Mouse (Mus musculus): ENCODE data around the gene Xrcc5. TPM values are rescaled to one million over a fixed set of nuclear protein-coding genes. Genes with fewer than 3 reads are reported as not detected.
A peak's percentile ranks its signal among the peaks of the same experiment; 100 is the strongest.

Xrcc5 gene
- polyA plus RNA-seq, 1 experiment from 2014 or later, result 23.8 TPM

- no peak overlapping the region for H3K27ac ChIP-seq (ENCODE audit: low read length)
- H3K4me1 ChIP-seq (replicated peaks; ENCODE audit: control insufficient read depth, insufficient read depth, low read length), result no peaks in the 10 kb centered on the region
- WGBS, result 95% methylated on average over 11 of the region's 11 CpGs
- no peak overlapping the region for H3K9ac ChIP-seq (replicated peaks; ENCODE audit: low read depth, low read length)
- H3K4me3 ChIP-seq (replicated peaks; ENCODE audit: low read length), result no peak overlapping the region
- ATAC-seq, result no peak
- no peaks in the 10 kb centered on the region for H3K27me3 ChIP-seq (replicated peaks; ENCODE audit: control insufficient read depth, insufficient read depth, low read length)
- H3K4me2 ChIP-seq (ENCODE audit: low read length), result no peak overlapping the region
- H3K36me3 ChIP-seq (ENCODE audit: control insufficient read depth, insufficient read depth), result peaks cover 6% of the 10 kb centered on the region
- H3K9me3 ChIP-seq (ENCODE audit: control insufficient read depth, low read length), result no peaks in the 10 kb centered on the region
Measured at GRCm38 (mm10) chr1:72334807-72335206, 27.6 kb downstream of the Xrcc5 start.

GRCm38 (mm10) chr1:72336780-72337179, 29.6 kb downstream of the Xrcc5 start:
- H3K9ac ChIP-seq (replicated peaks; ENCODE audit: low read depth, low read length), result no peak overlapping the region
- no peak overlapping the region for H3K4me3 ChIP-seq (replicated peaks; ENCODE audit: low read length)
- no peaks in the 10 kb centered on the region for H3K4me1 ChIP-seq (replicated peaks; ENCODE audit: control insufficient read depth, insufficient read depth, low read length)
- H3K9me3 ChIP-seq (ENCODE audit: control insufficient read depth, low read length), result no peaks in the 10 kb centered on the region
- WGBS, result 89% methylated on average over 8 of the region's 8 CpGs
- no peak overlapping the region for H3K27ac ChIP-seq (ENCODE audit: low read length)
- H3K27me3 ChIP-seq (replicated peaks; ENCODE audit: control insufficient read depth, insufficient read depth, low read length), result no peaks in the 10 kb centered on the region
- no peak for ATAC-seq
- H3K4me2 ChIP-seq (ENCODE audit: low read length), result no peak overlapping the region
- H3K36me3 ChIP-seq (ENCODE audit: control insufficient read depth, insufficient read depth), result peaks cover 11% of the 10 kb centered on the region

- H3K27me3 ChIP-seq (replicated peaks; ENCODE audit: control insufficient read depth, insufficient read depth, low read length), result no peaks in the 10 kb centered on the region
- H3K36me3 ChIP-seq (ENCODE audit: control insufficient read depth, insufficient read depth), result peaks cover 13% of the 10 kb centered on the region
- no peaks in the 10 kb centered on the region for H3K9me3 ChIP-seq (ENCODE audit: control insufficient read depth, low read length)
- no peaks in the 10 kb centered on the region for H3K4me1 ChIP-seq (replicated peaks; ENCODE audit: control insufficient read depth, insufficient read depth, low read length)
- no peak overlapping the region for H3K9ac ChIP-seq (replicated peaks; ENCODE audit: low read depth, low read length)
- H3K27ac ChIP-seq (ENCODE audit: low read length), result no peak overlapping the region
- H3K4me3 ChIP-seq (replicated peaks; ENCODE audit: low read length), result no peak overlapping the region
- ATAC-seq, result no peak
- H3K4me2 ChIP-seq (ENCODE audit: low read length), result no peak overlapping the region
- WGBS, result 93% methylated on average over 5 of the region's 5 CpGs
Measured at GRCm38 (mm10) chr1:72338341-72338740, 31.1 kb downstream of the Xrcc5 start.

- no peak overlapping the region for H3K4me3 ChIP-seq (replicated peaks; ENCODE audit: low read length)
- no peak overlapping the region for H3K27ac ChIP-seq (ENCODE audit: low read length)
- no peaks in the 10 kb centered on the region for H3K9me3 ChIP-seq (ENCODE audit: control insufficient read depth, low read length)
- H3K4me1 ChIP-seq (replicated peaks; ENCODE audit: control insufficient read depth, insufficient read depth, low read length), result no peaks in the 10 kb centered on the region
- H3K4me2 ChIP-seq (ENCODE audit: low read length), result no peak overlapping the region
- H3K9ac ChIP-seq (replicated peaks; ENCODE audit: low read depth, low read length), result no peak overlapping the region
- WGBS, result 84% methylated on average over 6 of the region's 6 CpGs
- H3K27me3 ChIP-seq (replicated peaks; ENCODE audit: control insufficient read depth, insufficient read depth, low read length), result no peaks in the 10 kb centered on the region
- ATAC-seq, result no peak
- H3K36me3 ChIP-seq (ENCODE audit: control insufficient read depth, insufficient read depth), result peaks cover 8% of the 10 kb centered on the region
Measured at GRCm38 (mm10) chr1:72347873-72348272, 40.7 kb downstream of the Xrcc5 start.

- H3K36me3 ChIP-seq (ENCODE audit: control insufficient read depth, insufficient read depth), result 0 out of 2 replicates have a peak, but pooled peaks cover 4% of the 10 kb centered on the region
- no peaks in the 10 kb centered on the region for H3K9me3 ChIP-seq (ENCODE audit: control insufficient read depth, low read length)
- no peak overlapping the region for H3K4me2 ChIP-seq (ENCODE audit: low read length)
- no peak for ATAC-seq
- H3K4me3 ChIP-seq (replicated peaks; ENCODE audit: low read length), result no peak overlapping the region
- H3K27ac ChIP-seq (ENCODE audit: low read length), result no peak overlapping the region
- H3K27me3 ChIP-seq (replicated peaks; ENCODE audit: control insufficient read depth, insufficient read depth, low read length), result no peaks in the 10 kb centered on the region
- no peak overlapping the region for H3K9ac ChIP-seq (replicated peaks; ENCODE audit: low read depth, low read length)
- H3K4me1 ChIP-seq (replicated peaks; ENCODE audit: control insufficient read depth, insufficient read depth, low read length), result no peaks in the 10 kb centered on the region
- WGBS, result 94% methylated on average over 2 of the region's 2 CpGs
Measured at GRCm38 (mm10) chr1:72354856-72355255, 47.6 kb downstream of the Xrcc5 start.

- Histone ChIP-seq H3K4me2 (ENCODE audit: low read length) (no peak overlapping the region), H3K9ac (replicated peaks; ENCODE audit: low read depth, low read length) (no peak overlapping the region), H3K36me3 (ENCODE audit: control insufficient read depth, insufficient read depth) (0 out of 2 replicates have a peak, but pooled peaks cover 4% of the 10 kb centered on the region), H3K27me3 (replicated peaks; ENCODE audit: control insufficient read depth, insufficient read depth, low read length) (no peaks in the 10 kb centered on the region), H3K4me3 (replicated peaks; ENCODE audit: low read length) (no peak overlapping the region), H3K27ac (ENCODE audit: low read length) (no peak overlapping the region), H3K9me3 (ENCODE audit: control insufficient read depth, low read length) (no peaks in the 10 kb centered on the region), H3K4me1 (replicated peaks; ENCODE audit: control insufficient read depth, insufficient read depth, low read length) (no peaks in the 10 kb centered on the region)
- 61% methylated on average over 2 of the region's 2 CpGs for WGBS
- ATAC-seq, result no peak; the same call in 1 of the 2 replicates
Measured at GRCm38 (mm10) chr1:72358216-72358615, 51.0 kb downstream of the Xrcc5 start.

- Histone ChIP-seq H3K36me3 (ENCODE audit: control insufficient read depth, insufficient read depth) (0 out of 2 replicates have a peak, but pooled peaks cover 4% of the 10 kb centered on the region), H3K4me3 (replicated peaks; ENCODE audit: low read length) (no peak overlapping the region), H3K4me2 (ENCODE audit: low read length) (no peak overlapping the region), H3K27me3 (replicated peaks; ENCODE audit: control insufficient read depth, insufficient read depth, low read length) (no peaks in the 10 kb centered on the region), H3K4me1 (replicated peaks; ENCODE audit: control insufficient read depth, insufficient read depth, low read length) (no peaks in the 10 kb centered on the region), H3K9ac (replicated peaks; ENCODE audit: low read depth, low read length) (no peak overlapping the region), H3K9me3 (ENCODE audit: control insufficient read depth, low read length) (no peaks in the 10 kb centered on the region), H3K27ac (ENCODE audit: low read length) (no peak overlapping the region)
- 94% methylated on average over 2 of the region's 2 CpGs for WGBS
- no peak for ATAC-seq
Measured at GRCm38 (mm10) chr1:72359462-72359861, 52.2 kb downstream of the Xrcc5 start.

- no peak for ATAC-seq
- H3K9me3 ChIP-seq (ENCODE audit: control insufficient read depth, low read length), result no peaks in the 10 kb centered on the region
- H3K27me3 ChIP-seq (replicated peaks; ENCODE audit: control insufficient read depth, insufficient read depth, low read length), result no peaks in the 10 kb centered on the region
- peaks cover 4% of the 10 kb centered on the region; the same call in 1 of the 2 replicates for H3K36me3 ChIP-seq (ENCODE audit: control insufficient read depth, insufficient read depth)
- H3K4me2 ChIP-seq (ENCODE audit: low read length), result no peak overlapping the region
- H3K4me1 ChIP-seq (replicated peaks; ENCODE audit: control insufficient read depth, insufficient read depth, low read length), result no peaks in the 10 kb centered on the region
- H3K9ac ChIP-seq (replicated peaks; ENCODE audit: low read depth, low read length), result no peak overlapping the region
- WGBS, result 95% methylated on average over 4 of the region's 4 CpGs
- no peak overlapping the region for H3K4me3 ChIP-seq (replicated peaks; ENCODE audit: low read length)
- H3K27ac ChIP-seq (ENCODE audit: low read length), result no peak overlapping the region
Measured at GRCm38 (mm10) chr1:72360809-72361208, 53.6 kb downstream of the Xrcc5 start.

- H3K4me3 ChIP-seq (replicated peaks; ENCODE audit: low read length), result no peak overlapping the region
- H3K9me3 ChIP-seq (ENCODE audit: control insufficient read depth, low read length), result no peaks in the 10 kb centered on the region
- H3K9ac ChIP-seq (replicated peaks; ENCODE audit: low read depth, low read length), result no peak overlapping the region
- no peaks in the 10 kb centered on the region; the same call in 1 of the 2 replicates for H3K36me3 ChIP-seq (ENCODE audit: control insufficient read depth, insufficient read depth)
- no peaks in the 10 kb centered on the region for H3K4me1 ChIP-seq (replicated peaks; ENCODE audit: control insufficient read depth, insufficient read depth, low read length)
- 82% methylated on average over 8 of the region's 8 CpGs for WGBS
- no peak for ATAC-seq
- H3K27me3 ChIP-seq (replicated peaks; ENCODE audit: control insufficient read depth, insufficient read depth, low read length), result no peaks in the 10 kb centered on the region
- no peak overlapping the region for H3K4me2 ChIP-seq (ENCODE audit: low read length)
- 0 out of 2 replicates have a peak overlapping the region, but pooled peaks have one; percentile 7 for H3K27ac ChIP-seq (ENCODE audit: low read length)
Measured at GRCm38 (mm10) chr1:72364661-72365060, 57.4 kb downstream of the Xrcc5 start.

GRCm38 (mm10) chr1:72372512-72372911, 65.3 kb downstream of the Xrcc5 start:
- whole genome bisulfite sequencing, result 28% methylated on average over 1 of the region's 1 CpGs
- Histone ChIP-seq H3K4me2 (ENCODE audit: low read length) (no peak overlapping the region), H3K9me3 (ENCODE audit: control insufficient read depth, low read length) (no peaks in the 10 kb centered on the region), H3K9ac (replicated peaks; ENCODE audit: low read depth, low read length) (no peak overlapping the region), H3K4me3 (replicated peaks; ENCODE audit: low read length) (no peak overlapping the region), H3K4me1 (replicated peaks; ENCODE audit: control insufficient read depth, insufficient read depth, low read length) (0 out of 2 replicates have a peak, but pooled peaks cover 8% of the 10 kb centered on the region), H3K36me3 (ENCODE audit: control insufficient read depth, insufficient read depth) (no peaks in the 10 kb centered on the region), H3K27me3 (replicated peaks; ENCODE audit: control insufficient read depth, insufficient read depth, low read length) (no peaks in the 10 kb centered on the region), H3K27ac (ENCODE audit: low read length) (peak overlapping the region; percentile 73)
- peak; percentile 95 for ATAC-seq

Data from forebrain, embryonic 16.5 days (tissue).